Mouse (Mus musculus) layer of hippocampus, adult 11-12 months (tissue): Measurements from ENCODE around the gene Disp2.

Experiments used
- DNase-seq: peaks from one replicate; pipeline ENCODE4 v3.0.0; 2022; ENCODE audit warnings: low spot score

The Disp2 gene

GRCm38 (mm10) chr2:118759828-118760227 lies 19.7 kb upstream of the Disp2 start:
- peak; percentile 61 for DNase-seq

- DNase-seq: no peak
These were observed 19.1 kb upstream of the Disp2 start for GRCm38 (mm10) chr2:118760311-118761025.

GRCm38 (mm10) chr2:118761358-118761757 lies 18.2 kb upstream of the Disp2 start:
- no peak for DNase-seq

- peak; percentile 92 for DNase-seq
These were observed 17.4 kb upstream of the Disp2 start, which contains the start of gene Ccdc9b for GRCm38 (mm10) chr2:118761906-118762783. Gene Ccdc9b (minus strand): TSS chr2:118762661.

GRCm38 (mm10) chr2:118762784-118763148 lies 16.8 kb upstream of the Disp2 start:
- DNase-seq: no peak

GRCm38 (mm10) chr2:118763469-118763868 lies 16.1 kb upstream of the Disp2 start:
- peak; percentile 68 for DNase-seq

- DNase-seq: peak; percentile 65
These were observed 15.3 kb upstream of the Disp2 start for GRCm38 (mm10) chr2:118764094-118764831.

GRCm38 (mm10) chr2:118764875-118765274 lies 14.6 kb upstream of the Disp2 start:
- no peak for DNase-seq

- no peak for DNase-seq
These were observed 13.2 kb upstream of the Disp2 start for GRCm38 (mm10) chr2:118766041-118767033.

GRCm38 (mm10) chr2:118772158-118772874 lies 7.2 kb upstream of the Disp2 start, which contains the start of gene Phgr1:
Gene Phgr1 (plus strand): TSS chr2:118772769.
- no peak for DNase-seq

GRCm38 (mm10) chr2:118774536-118774935 lies 5.0 kb upstream of the Disp2 start:
- DNase-seq: no peak

- no peak for DNase-seq
These were observed 4.1 kb upstream of the Disp2 start for GRCm38 (mm10) chr2:118775396-118775795.

GRCm38 (mm10) chr2:118775846-118776245 lies 3.7 kb upstream of the Disp2 start:
- peak; percentile 72 for DNase-seq

GRCm38 (mm10) chr2:118776295-118776694 lies 3.2 kb upstream of the Disp2 start:
- no peak for DNase-seq

- DNase-seq: no peak
These were observed 1.1 kb upstream of the Disp2 start for GRCm38 (mm10) chr2:118778418-118778817.

- no peak for DNase-seq
These were observed 454 bp upstream of the Disp2 start for GRCm38 (mm10) chr2:118779065-118779464.

- DNase-seq: no peak
These were observed 1.6 kb downstream of the Disp2 start for GRCm38 (mm10) chr2:118781115-118781514.

GRCm38 (mm10) chr2:118782303-118782702 lies 2.8 kb downstream of the Disp2 start:
- DNase-seq: no peak

GRCm38 (mm10) chr2:118783093-118783492 lies 3.6 kb downstream of the Disp2 start:
- DNase-seq: no peak

GRCm38 (mm10) chr2:118783663-118784062 lies 4.1 kb downstream of the Disp2 start:
- no peak for DNase-seq
